Mouse (Mus musculus): ENCODE results near the gene Tada2a. TPM values are rescaled to one million over a fixed set of nuclear protein-coding genes. Genes with fewer than 3 reads are reported as not detected.
A peak's percentile ranks its signal among the peaks of the same experiment; 100 is the strongest.

Gene Tada2a
- total RNA-seq, 2 experiments from 2014 or later, result 7.0 TPM

DNA sequence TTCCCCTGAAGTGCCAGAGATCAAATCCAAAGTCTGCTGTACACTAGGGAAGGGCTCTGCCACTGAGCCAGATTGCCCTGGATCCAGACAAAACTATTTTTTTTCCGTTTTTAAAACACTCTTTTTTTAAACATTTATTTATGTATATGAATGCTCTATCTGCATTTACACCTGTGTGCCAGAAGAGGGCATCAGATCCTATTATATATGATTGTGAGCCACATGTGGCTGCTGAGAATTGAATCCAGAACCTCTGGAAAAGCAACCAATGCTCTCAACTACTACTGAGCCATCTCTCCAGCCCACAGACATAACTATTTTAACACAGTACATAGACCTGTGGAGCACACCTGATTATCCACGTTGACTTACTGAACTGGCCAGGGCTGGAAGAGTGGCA is 13.2 kb downstream of the Tada2a start:
- intact Hi-C loops (cut with DNase I), result no loop called here
- no peak for DNase-seq (ENCODE audit: low spot score)

DNA sequence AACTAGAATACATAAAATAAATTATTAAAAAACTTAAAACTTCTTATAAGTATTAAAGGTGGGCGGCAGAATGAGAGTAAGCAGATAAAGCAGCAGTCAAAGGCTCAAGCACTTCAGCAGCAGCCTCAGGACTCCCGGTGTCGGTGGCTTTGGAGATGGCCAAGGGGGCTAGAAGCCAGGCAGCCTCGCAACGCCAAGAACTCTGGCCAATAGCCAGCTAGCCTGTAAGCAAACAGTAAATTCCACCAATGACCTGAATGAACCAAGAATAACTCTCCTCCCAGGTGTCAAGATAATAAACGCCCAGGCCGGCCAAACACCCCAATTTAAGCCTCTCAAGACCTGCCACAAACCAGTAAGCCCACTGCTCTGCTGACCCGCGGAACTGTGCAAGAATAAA is 13.8 kb downstream of the Tada2a start:
- no peak for DNase-seq (ENCODE audit: low spot score)
- intact Hi-C loops (cut with DNase I), result no loop called here

DNA sequence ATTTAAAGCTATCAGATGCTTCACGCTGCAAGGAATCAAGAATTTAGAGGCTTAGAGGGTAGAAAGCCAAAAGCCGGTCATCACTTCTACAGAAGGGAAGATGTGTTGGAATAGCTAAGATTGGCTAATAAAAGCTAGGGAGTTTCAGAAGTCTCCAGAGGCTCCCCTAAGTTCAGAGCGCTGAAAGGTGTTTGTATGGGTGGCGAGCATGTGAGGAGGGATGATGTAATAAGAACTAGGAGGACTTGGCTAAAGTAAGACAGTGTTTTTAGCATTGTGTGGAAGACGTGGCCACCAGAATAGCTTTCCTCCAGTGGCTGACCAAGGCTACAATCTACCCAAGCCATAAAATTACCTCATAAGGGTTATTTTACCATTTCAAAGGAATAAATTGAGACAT is 15.8 kb downstream of the Tada2a start:
- DNase-seq (ENCODE audit: low spot score), result no peak
- intact Hi-C loops (cut with DNase I), result no loop called here

DNA sequence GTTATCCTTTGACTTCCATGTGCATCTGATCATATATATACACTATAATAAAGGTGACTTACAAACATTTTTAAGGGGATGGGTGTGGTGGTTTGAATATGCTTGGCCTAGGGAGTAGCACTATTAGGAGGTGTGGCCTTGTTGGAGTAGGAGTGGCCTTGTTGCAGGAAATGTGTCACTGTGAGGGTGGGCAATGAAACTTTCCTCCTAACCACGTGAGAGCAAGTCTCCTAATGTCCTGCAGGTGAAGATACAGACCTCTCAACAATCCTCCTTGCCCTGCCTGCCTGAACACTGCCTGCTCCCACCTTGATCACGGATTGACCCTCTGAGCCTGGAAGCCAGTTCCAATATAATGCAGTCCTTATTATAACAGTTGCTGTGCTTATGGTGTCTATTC is 22.3 kb downstream of the Tada2a start:
- DNase-seq (ENCODE audit: low spot score), result no peak
- intact Hi-C loops (cut with DNase I), result no loop called here

DNA sequence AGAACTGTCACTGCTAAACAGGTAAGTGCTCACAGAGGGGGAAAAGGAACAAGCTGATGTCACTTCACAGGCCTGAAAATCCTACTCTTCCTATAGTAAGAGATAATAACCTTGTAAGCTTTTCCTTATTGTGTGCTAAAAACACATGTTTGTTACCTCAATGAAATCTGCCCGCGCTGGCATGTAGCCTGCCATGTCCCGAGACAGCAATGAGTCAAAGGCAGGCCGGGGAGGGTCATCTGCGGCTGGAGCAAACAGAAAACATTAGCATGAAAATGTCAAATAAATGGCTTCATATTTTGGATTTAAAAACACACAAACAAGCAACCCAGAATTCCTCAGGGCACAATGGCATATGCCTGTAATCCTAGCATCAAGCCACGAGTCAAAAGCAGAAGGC is 25.4 kb downstream of the Tada2a start:
- intact Hi-C loops (cut with DNase I), result no loop called here
- DNase-seq (ENCODE audit: low spot score), result no peak

DNA sequence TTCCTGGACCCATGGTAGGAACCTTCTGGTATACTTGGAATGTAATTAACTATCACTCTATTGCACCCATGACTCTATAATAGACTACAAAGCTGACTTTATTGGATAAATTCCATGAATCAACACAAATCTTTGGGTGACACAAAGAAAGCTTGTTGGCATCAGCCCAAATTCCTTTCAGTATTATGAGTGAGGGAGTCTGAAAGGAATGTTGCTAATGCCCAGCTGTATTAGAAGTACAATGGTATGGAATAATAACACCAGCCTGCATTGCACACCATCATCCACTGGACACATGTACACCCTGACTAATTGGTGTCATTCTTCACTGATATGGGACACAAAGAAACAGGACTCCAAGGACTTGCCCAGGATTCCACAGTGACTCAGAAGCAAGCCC is 28.2 kb downstream of the Tada2a start:
- intact Hi-C loops (cut with DNase I), result no loop called here

DNA sequence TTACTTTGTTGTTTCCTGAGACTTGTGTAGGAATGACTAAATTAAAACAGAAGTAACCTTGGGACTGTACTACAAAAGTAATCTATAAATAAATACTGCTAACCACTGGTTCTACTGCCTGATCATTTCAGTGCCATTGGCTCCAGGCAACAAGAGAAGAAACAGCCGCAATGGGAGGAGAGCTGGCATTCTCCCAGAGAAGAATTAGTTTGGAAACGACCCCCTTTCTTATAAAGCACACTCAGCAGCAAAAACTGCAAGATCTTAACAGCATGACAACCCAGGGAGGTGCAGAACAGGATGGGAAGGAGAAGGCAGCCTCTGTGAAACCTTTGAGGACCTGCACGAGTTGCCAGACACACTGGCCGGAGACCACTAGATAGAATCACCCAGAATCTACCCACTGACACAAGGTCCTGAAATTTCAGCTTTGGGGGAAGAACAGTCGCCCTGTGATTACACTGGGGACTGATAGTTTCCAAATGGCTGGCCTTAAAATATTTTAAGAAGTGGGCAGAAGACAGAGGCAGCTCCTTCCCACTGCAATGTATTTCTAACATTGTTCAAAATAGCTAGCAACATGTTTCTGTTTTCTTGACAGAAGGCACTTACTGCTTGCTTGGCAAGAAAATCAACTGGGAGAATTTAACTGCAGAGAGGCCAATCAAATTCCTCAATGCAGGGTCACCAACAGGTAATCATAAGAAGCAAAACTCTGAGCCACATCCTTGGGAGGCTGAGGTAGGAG is 32.0 kb downstream of the Tada2a start:
- intact Hi-C loops (cut with DNase I), result no loop called here
- DNase-seq (ENCODE audit: low spot score), result no peak

More for the DNA sequence above, 28.2 kb downstream of the Tada2a start:
- DNase-seq (ENCODE audit: low spot score), result no peak

DNA sequence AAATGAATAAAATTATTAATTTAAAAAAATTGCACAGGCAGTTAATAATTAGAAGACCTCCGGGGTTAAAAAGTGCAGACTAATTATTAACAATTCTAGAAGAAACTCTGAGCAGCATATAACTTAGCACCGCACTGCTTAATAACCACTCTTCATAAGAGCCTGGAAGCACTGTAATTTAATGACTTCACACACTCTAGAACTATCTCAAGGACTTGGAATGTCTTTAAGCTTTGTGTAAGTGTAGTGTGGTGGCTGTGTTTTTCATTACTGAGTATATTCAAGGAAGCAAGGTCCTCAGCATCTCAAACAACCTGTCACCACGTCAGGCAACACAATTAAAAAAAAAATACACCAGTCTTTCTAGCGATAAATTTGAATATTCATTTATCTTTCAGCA is 34.3 kb downstream of the Tada2a start:
- intact Hi-C loops (cut with DNase I), result no loop called here
- no peak for DNase-seq (ENCODE audit: low spot score)

DNA sequence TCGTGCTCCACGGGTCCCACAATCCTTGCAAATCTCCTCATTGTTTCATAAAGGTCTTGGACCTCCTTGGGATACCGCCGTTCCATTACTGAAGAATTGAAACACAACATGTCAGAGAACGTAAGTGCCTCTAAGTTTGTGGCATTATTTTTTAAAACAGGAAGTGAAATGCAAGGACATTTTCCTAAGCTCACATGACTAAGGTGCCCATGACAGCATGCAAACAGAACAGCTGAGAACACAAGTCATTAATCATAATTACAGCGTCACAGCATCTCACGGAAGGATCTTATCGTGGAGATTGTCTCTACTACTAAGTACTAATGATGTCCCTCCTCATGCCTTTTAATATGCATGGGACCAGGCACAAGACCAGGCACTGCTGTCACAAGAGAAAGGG is 38.8 kb downstream of the Tada2a start:
- no peak for DNase-seq (ENCODE audit: low spot score)
- intact Hi-C loops (cut with DNase I), result no loop called here

DNA sequence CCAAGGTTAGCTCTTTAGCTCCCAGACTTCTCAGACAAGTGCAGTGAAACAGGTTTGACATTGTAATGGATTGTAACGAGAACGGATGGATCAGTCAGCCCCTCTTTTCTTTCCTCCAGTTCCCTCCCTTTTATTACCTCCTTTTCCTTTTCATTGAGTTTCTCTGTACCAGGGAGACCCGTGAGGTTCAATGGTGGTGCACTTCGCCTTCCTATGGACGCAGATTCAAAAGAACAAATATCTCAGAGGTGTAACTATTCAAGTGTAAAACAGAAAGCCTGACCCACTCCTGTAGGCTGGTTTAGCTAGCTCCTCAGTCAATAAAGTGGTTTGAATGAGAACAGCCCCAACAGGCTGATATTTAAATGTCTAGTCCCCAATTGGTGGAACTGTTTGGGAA is 47.5 kb downstream of the Tada2a start:
- intact Hi-C loops (cut with DNase I), result no loop called here

DNA sequence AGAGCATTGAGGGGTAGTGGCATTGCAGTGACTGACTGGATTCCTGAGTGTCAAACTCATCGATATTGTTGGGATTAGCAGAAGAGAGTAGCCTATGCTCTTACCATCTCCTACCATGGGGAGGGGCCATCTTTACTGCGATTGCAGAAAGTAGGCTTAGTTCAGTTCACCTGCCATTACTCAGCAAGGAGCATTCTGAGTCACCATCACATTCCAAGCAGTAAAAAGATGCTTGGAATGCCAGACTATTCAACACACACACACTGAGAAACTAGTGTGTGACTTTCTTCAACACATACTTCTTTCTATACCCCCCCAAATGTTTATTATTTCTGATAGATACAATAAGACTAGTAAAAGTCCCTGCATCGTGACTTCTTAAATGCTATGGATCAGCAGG is 49.1 kb downstream of the Tada2a start:
- no peak for DNase-seq (ENCODE audit: low spot score)
- intact Hi-C loops (cut with DNase I), result no loop called here

More for the DNA sequence above, 47.5 kb downstream of the Tada2a start:
- no peak for DNase-seq (ENCODE audit: low spot score)

DNA sequence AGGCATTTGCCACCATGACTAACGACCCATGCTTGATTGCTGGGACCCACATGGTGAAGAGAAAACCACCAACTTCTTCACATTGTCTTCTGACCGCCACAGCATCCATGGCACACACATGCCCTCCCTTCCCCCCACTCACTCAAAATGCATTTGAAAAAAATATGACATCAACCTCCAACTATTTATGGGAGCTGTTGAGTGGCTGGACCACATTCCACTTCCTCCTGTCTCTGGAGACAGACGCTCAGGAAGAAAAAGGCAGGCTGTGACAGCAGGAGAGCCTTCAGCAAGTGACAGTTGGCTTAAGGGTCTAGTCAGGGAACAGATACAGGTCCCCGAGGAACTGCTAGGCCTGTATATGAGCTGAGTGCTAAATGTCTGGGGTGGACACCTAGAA is 49.5 kb downstream of the Tada2a start:
- DNase-seq (ENCODE audit: low spot score), result no peak
- intact Hi-C loops (cut with DNase I), result no loop called here

DNA sequence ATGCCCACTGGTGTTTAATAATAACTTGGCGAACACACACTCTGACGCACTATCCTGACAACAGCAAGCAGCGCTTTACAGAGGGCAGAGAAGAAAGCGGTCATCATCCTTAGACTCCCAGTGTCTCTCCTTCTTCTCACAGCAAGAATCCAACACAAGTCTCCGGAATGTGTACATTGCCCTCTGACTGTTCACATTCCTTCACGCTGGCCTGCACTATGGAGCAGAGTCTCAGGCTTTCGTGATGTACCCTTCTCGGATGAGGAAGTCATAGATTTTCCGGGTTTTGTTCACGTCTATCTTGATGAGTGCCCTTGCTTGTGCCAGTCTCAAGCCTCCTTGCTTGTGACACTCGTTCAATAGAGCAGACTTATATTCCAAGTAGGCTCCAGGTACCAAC is 50.0 kb downstream of the Tada2a start:
- no peak for DNase-seq (ENCODE audit: low spot score)
- intact Hi-C loops (cut with DNase I), result no loop called here

DNA sequence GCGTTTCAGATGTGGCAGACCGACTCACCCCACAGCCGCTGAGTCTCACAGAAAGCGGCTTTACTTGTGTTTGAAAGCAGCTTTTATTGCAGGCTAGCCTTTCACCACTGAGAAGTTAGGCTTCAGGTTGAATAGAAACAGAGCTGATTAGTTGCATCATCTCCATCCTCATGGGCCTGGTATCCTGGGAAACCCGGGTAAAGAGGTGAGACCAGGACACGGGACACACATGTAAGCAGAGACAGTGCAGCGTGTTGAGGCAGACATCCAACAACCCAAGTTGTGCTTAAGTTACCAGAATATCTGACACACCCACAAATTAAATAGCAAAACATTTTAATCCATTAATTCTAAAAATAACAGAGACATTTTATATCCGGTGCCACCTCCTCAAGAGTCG is 50.8 kb downstream of the Tada2a start:
- DNase-seq (ENCODE audit: low spot score), result no peak
- intact Hi-C loops (cut with DNase I), result no loop called here

DNA sequence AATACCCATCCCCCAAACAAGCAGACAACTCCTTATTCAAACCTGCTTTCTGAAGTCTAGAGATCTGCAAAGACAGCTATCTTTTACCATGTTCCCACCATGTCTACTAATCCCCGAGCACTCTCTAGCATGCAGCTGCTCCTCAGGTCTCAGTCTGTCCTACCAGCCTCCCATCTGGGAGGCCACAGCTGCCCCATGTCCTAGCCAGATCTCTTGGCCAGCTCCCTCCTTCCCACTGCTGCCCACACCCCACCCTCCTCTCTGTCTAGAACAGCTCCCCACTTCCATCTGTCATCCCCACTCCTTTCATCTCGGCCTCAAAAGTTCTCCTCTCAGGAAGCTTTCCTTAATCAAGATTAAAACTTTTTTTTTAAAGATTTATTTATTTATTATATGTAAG is 52.4 kb downstream of the Tada2a start:
- intact Hi-C loops (cut with DNase I), result no loop called here
- DNase-seq (ENCODE audit: low spot score), result no peak

DNA sequence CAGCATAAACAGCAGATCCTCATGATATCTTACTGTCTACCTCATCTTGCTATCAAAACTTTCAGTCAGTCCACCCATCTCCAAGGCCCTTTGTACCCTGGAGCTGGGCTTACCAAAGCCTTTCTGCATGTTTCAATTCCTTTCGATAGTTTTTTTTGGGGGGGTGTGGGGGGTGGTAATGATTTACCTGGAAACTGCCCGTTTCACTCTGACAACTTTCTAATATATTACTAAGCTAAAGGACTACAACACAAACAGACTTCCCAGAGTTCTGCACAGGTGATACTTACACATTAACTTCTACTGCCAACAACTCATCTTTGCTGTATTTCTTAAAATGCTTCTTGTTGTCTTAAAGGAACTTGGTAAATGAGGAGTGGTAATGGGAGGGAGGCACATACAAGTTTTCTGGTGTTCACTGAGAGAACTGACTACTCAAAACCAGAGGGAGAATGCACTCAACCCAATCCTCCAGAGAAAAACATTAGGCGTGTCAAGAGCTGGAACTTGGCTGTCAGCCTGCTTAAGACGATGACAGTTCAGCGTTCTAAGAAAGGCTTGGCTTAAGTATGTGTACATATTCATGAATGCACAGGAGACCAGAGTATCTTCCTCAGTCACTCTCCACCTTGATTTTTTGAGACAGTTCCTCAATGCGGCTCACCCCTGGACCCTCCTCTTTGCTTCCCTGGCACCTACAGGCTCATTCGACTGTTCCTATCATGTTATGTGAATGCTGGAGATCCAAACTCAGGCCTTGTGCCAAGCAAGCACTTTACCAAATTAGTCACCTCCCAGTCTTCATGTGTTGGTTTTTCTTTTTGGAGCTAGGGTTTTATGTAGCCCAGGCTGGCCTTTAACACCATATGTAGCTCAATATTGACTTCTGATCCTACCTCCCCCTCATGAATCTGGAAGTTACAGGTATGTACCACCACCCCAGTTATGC is 55.3 kb downstream of the Tada2a start:
- intact Hi-C loops (cut with DNase I), result no loop called here
- DNase-seq (ENCODE audit: low spot score), result no peak

DNA sequence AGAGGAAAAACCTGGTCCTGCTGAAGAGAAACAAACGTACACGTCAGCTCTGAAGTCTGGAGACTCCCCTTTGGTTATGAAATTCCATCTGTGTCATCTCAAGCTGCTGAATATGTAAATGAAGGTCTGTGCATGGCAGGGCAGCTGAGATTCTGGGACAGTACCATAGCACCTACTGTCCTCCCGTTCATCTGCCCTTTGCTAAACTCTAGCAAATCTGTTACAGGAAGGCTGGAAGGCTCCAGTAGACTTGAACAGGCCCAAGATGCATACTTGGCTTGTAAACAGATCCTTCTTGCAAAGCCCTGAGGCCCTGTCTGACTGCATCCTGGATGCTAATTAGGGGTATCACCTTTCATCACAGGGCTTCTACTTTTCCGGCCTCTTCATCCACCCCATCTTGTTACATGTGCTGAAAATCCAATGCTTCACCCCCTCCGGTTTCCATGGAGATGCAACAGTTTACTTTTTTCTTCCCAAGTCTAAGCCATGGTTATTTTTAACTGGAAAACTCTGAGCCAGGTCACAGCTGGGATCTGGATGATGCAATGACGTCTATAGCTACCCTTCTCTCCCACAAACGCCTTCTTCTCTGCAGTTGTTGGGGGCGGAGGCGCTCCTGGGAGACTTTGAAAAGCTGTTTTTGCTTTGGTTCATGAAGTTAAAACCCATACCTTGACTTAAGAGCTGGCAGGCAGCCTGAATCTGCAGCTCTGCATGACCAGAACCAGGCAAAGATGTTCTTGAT is 56.3 kb downstream of the Tada2a start:
- intact Hi-C loops (cut with DNase I), result no loop called here

DNA sequence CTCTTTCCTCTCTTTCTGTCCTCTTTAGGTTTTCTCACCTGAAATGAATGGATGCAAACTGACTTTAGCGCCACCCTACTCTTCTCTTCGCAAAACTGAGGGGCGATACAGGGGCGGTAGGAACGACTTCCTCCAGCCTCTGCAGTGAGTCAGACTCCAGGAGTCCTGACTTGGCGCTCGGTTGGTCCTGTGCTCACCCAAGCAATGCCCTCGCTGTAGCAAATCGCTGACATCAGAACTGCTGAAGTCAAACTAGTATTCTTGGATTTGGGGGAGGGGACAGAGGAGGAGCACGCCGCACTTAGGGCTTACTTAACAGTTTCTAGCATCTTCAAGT is 60.4 kb downstream of the Tada2a start, which contains the start of gene Dusp14:
TSS of gene Dusp14 (minus strand) at position 228 of the 337 bp plus-strand sequence.
- intact Hi-C loops (cut with DNase I), result loop anchor here (5.0 kb wide), 1 partner anchor 443 kb away; the partner anchor contains the start of gene Aatf
- no peak for DNase-seq (ENCODE audit: low spot score)

More for the DNA sequence above, 56.3 kb downstream of the Tada2a start:
- peak; percentile 21 for DNase-seq (ENCODE audit: low spot score)

DNA sequence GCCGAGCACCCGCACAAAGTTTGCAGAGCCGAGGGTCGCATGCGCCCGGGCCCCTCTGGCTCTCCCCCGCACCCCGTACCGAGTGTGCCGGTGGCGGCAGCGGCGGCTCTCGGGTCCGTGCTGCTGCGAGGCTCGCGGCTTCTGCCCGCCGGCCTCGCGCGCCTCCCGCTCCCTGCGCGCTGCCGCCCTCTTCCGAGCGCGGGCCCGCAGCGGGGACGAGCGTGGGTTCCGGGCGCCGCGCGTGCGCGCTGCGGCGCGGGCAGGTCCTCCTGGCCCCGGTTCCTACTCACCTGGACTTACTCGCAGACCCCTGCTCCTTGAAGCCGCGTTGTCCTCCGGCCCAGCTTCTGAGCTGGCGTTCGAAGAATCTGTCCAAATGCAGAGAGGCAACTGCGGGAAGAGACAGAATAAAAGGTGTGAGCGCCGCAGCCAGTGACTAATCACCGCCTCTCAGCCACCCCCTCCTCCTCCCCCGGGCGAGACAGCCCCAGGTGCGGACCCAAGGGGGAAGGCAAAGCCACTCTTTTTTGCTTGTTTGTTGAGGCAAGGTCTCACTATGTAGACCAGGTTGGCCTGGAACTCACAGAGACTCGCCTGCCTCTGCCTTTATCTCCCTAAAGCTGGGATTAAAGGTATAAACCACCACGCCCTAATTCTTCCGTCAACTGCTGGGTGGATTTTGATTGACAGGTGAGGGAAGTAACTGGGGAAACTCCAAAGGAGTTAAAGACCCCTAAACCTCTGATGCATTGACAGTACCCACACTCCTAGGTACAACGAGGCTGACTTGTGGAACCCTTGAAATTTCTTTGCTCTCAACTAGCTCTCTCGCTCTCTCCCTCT is 61.0 kb downstream of the Tada2a start:
- DNase-seq (ENCODE audit: low spot score), result no peak
- intact Hi-C loops (cut with DNase I), result loop anchor here (1.0 to 5.0 kb wide), 2 partner anchors 61 to 444 kb away; partner anchors contain the start of genes Aatf, Acaca and Tada2a

Measured in heart, postnatal 25 days (tissue).